Mouse (Mus musculus) liver, embryonic 11.5 days (tissue): Measurements from ENCODE around the gene Ftsj1. TPM values are rescaled to one million over a fixed set of nuclear protein-coding genes. Genes with fewer than 3 reads are reported as not detected.
A peak's percentile ranks its signal among the peaks of the same experiment; 100 is the strongest.

Experiments
- ATAC-seq: fragments of 200-750 bp; cut with Nextera tagmentation; replicated peaks from 2 replicates; pipeline ENCODE4 v1.8.0; 2017; ENCODE audit warnings: moderate number of reproducible peaks, mild to moderate bottlenecking, moderate TSS enrichment, moderate library complexity; ENCODE audit not compliant: low FRiP score
- DNase-seq: peaks from one replicate; pipeline ENCODE4 v3.0.0-alpha.2; 2017; ENCODE audit warnings: low spot score
- H3K27ac ChIP-seq: fragments of 300-500 bp; sonication (generic); 2 replicates; pipeline ENCODE4 v1.5.1; 2014; ENCODE audit warnings: mild to moderate bottlenecking, low read depth, low read length, control low read depth
- H3K27me3 ChIP-seq: fragments of 300-500 bp; sonication (generic); replicated peaks from 2 replicates; pipeline ENCODE4 v1.6.1; 2014; ENCODE audit warnings: low read length, mixed read lengths; ENCODE audit not compliant: control insufficient read depth, insufficient read depth
- H3K36me3 ChIP-seq: fragments of 300-500 bp; sonication (generic); 2 replicates; pipeline ENCODE4 v1.6.1; 2014; ENCODE audit warnings: mild to moderate bottlenecking, low read length, moderate library complexity, mixed read lengths; ENCODE audit not compliant: control insufficient read depth, insufficient read depth
- H3K4me1 ChIP-seq: fragments of 300-500 bp; sonication (generic); replicated peaks from 2 replicates; pipeline ENCODE4 v1.6.1; 2014; ENCODE audit warnings: low read length, mixed read lengths; ENCODE audit not compliant: control insufficient read depth, insufficient read depth
- H3K4me2 ChIP-seq: fragments of 300-500 bp; sonication (generic); 2 replicates; pipeline ENCODE4 v1.6.1; 2014; ENCODE audit warnings: mild to moderate bottlenecking, control low read depth, moderate library complexity
- H3K4me3 ChIP-seq: fragments of 300-500 bp; sonication (generic); 2 replicates; pipeline ENCODE4 v1.5.1; 2014; ENCODE audit warnings: low read depth, low read length, control low read depth
- H3K9ac ChIP-seq: fragments of 300-500 bp; sonication (generic); 2 replicates; pipeline ENCODE4 v1.6.1; 2014; ENCODE audit warnings: low read depth, low read length, control low read depth
- H3K9me3 ChIP-seq: fragments of 300-500 bp; sonication (generic); 2 replicates; pipeline ENCODE4 v1.6.1; 2016; ENCODE audit warnings: low read length, inconsistent platforms, mixed read lengths; ENCODE audit not compliant: control insufficient read depth
- WGBS: fragments of 180-500 bp; shearing (Covaris S2); extraction: QIAGEN DNeasy Blood & Tissue Kit; methylation state at CpG from one replicate; pipeline ENCODE4 v1.1.7; 2014; 5-methylcytosine and 5-hydroxymethylcytosine counted together
- polyA plus RNA-seq: library from polyadenylated mRNA; unstranded; fragments of >200 nt; fragmentation: Nextera tagmentation; extraction: Ambion mirVana; gene quantifications from 2 replicates; pipeline ENCODE4 v1.2.1, GENCODE M21; 2014

The Ftsj1 gene
- polyA plus RNA-seq, 1 experiment from 2014 or later: 62.7 TPM

- ATAC-seq (no peak), DNase-seq (no peak)
- Histone ChIP-seq H3K27me3 (no peaks in the 10 kb centered on the region), H3K27ac (peak overlapping the region; percentile 56), H3K4me2 (peak overlapping the region; percentile 73), H3K4me1 (peaks cover 4% of the 10 kb centered on the region; the same call in 1 of the 2 replicates), H3K9ac (peak overlapping the region; percentile 78), H3K9me3 (no peaks in the 10 kb centered on the region), H3K4me3 (peak overlapping the region; percentile 62), H3K36me3 (no peaks in the 10 kb centered on the region)
- WGBS: 13% methylated on average over 13 of the region's 13 CpGs
Measured at GRCm38 (mm10) chrX:8192126-8192639, 60.0 kb downstream of the Ftsj1 start.

Other genes starting within 250 kb of the Ftsj1 start
- gene Glod5, start 233.9 kb downstream of the Ftsj1 start, polyA plus RNA-seq: 0.29 and 0.53 TPM in 2 replicates
- gene Suv39h1, start 177.6 kb downstream of the Ftsj1 start, polyA plus RNA-seq: 81.5 and 83.6 TPM in 2 replicates
- 6.5 and 6.7 TPM in 2 replicates for gene Was, start 161.9 kb downstream of the Ftsj1 start, polyA plus RNA-seq
- 15.9 and 17.7 TPM in 2 replicates for gene Wdr13, start 119.5 kb downstream of the Ftsj1 start, polyA plus RNA-seq
- gene Rbm3, start 106.5 kb downstream of the Ftsj1 start, polyA plus RNA-seq: 469 and 471 TPM in 2 replicates
- 10.5 and 11.1 TPM in 2 replicates for gene Tbc1d25, start 76.2 kb downstream of the Ftsj1 start, polyA plus RNA-seq
- gene Ebp, start 58.9 kb downstream of the Ftsj1 start, polyA plus RNA-seq: 54.7 and 55.6 TPM in 2 replicates
- gene Porcn, start 45.9 kb downstream of the Ftsj1 start, polyA plus RNA-seq: 2.4 and 2.8 TPM in 2 replicates
- 77.7 and 84.1 TPM in 2 replicates for gene Slc38a5, start 18.7 kb upstream of the Ftsj1 start, polyA plus RNA-seq
- gene Ssxb10, start 75.0 kb upstream of the Ftsj1 start, polyA plus RNA-seq: not detected in 2 replicates
- not detected in 2 replicates for gene Ssxb9, start 114.6 kb upstream of the Ftsj1 start, polyA plus RNA-seq
- gene Ssxb1, start 160.9 kb upstream of the Ftsj1 start, polyA plus RNA-seq: not detected in 2 replicates
- not detected in 2 replicates for gene Ssxb2, start 209.3 kb upstream of the Ftsj1 start, polyA plus RNA-seq